Mouse (Mus musculus) fibroblast of lung, adult 2 months (primary cell): ENCODE measurements at regions not wholly inside any gene's neighbourhood (a gene's known extent, or its start where the extent isn't known, plus 50 kb on each side); places are given as distances from the start of the nearest gene placed in this dataset.

Experiments
- DNase-seq: peaks from one replicate; pipeline ENCODE4 v3.0.0-alpha.2; 2011; ENCODE audit warnings: low read depth

- DNase-seq: no peak
Measured at GRCm38 (mm10) chr8:115921889-115922288, 214.3 kb upstream of the Maf start.

GRCm38 (mm10) chr8:115906650-115907049 is 199.1 kb upstream of the Maf start:
- DNase-seq: peak; percentile 11

- peak; percentile 7 for DNase-seq
Measured at GRCm38 (mm10) chr8:115903853-115904420, 196.3 kb upstream of the Maf start.

GRCm38 (mm10) chr8:115897521-115898178 is 190.1 kb upstream of the Maf start:
- DNase-seq: no peak

GRCm38 (mm10) chr8:115897086-115897485 is 189.5 kb upstream of the Maf start:
- no peak for DNase-seq

GRCm38 (mm10) chr8:115896066-115896465 is 188.5 kb upstream of the Maf start:
- no peak for DNase-seq

GRCm38 (mm10) chr8:115888278-115888677 is 180.7 kb upstream of the Maf start:
- no peak for DNase-seq

- no peak for DNase-seq
Measured at GRCm38 (mm10) chr8:115885121-115885743, 177.6 kb upstream of the Maf start.

GRCm38 (mm10) chr8:115883808-115884207 is 176.2 kb upstream of the Maf start:
- no peak for DNase-seq

GRCm38 (mm10) chr8:115881881-115882280 is 174.3 kb upstream of the Maf start:
- no peak for DNase-seq

GRCm38 (mm10) chr8:115874789-115875188 is 167.2 kb upstream of the Maf start:
- no peak for DNase-seq

- DNase-seq: no peak
Measured at GRCm38 (mm10) chr8:115871381-115871780, 163.8 kb upstream of the Maf start.

GRCm38 (mm10) chr8:115861381-115861780 is 153.8 kb upstream of the Maf start:
- no peak for DNase-seq

GRCm38 (mm10) chr8:115859406-115859805 is 151.8 kb upstream of the Maf start:
- DNase-seq: no peak

GRCm38 (mm10) chr8:115856816-115857215 is 149.2 kb upstream of the Maf start:
- no peak for DNase-seq

GRCm38 (mm10) chr8:115855934-115856629 is 148.5 kb upstream of the Maf start:
- no peak for DNase-seq

- peak; percentile 50 for DNase-seq
Measured at GRCm38 (mm10) chr8:115854209-115854900, 146.8 kb upstream of the Maf start.

- no peak for DNase-seq
Measured at GRCm38 (mm10) chr8:115850552-115850951, 143.0 kb upstream of the Maf start.

- DNase-seq: no peak
Measured at GRCm38 (mm10) chr8:115833391-115833790, 125.8 kb upstream of the Maf start.

- no peak for DNase-seq
Measured at GRCm38 (mm10) chr8:115831675-115832074, 124.1 kb upstream of the Maf start.

- DNase-seq: no peak
Measured at GRCm38 (mm10) chr8:115830012-115830662, 122.5 kb upstream of the Maf start.

- no peak for DNase-seq
Measured at GRCm38 (mm10) chr8:115826516-115826915, 118.9 kb upstream of the Maf start.
